ENCODE assay signal across 24 mouse cellular contexts in genomic region chr8:96738576-96738975, GRCm38 (mm10).
A peak's percentile ranks its signal among the peaks of the same experiment; 100 is the strongest.
DNase-seq lines count a peak whose midpoint lies in the region; ATAC-seq and TF ChIP-seq lines count a peak whose summit lies in the region.
"Had no signal": no experiment of that assay in that cellular context is flagged by ENCODE, and none has a peak within 500 bp of the region (broad histone marks: within the 10 kb centered on the region; RNA-seq: fewer than 3 reads in every experiment).

No protein-coding gene starts in this region.

- no peak for ATAC-seq in embryonic facial prominence, embryonic 14.5 days (ENCODE audit: low read depth)
- no peak for ATAC-seq in hindbrain, postnatal 0 days
- ATAC-seq in hindbrain, embryonic 11.5 days (ENCODE audit: low FRiP score), result no peak
- ATAC-seq in midbrain, postnatal 0 days (ENCODE audit: low FRiP score), result no peak
- no peak for ATAC-seq in midbrain, embryonic 16.5 days
- ATAC-seq: activated CD4-positive, CD25-positive, alpha-beta regulatory T cell, adult 4 months; CD4-positive, CD25-positive, alpha-beta regulatory T cell, adult 4 months; forebrain, embryonic 15.5 days; forebrain, postnatal 0 days; Patski had no signal

- no peak for TF ChIP-seq CTCF in hindbrain, postnatal 0 days (IDR thresholded peaks at IDR 0.05; ENCODE audit: low read depth)
- no peak for TF ChIP-seq CTCF in midbrain, postnatal 0 days (IDR thresholded peaks at IDR 0.05)

- no peak overlapping the region for H3K27ac ChIP-seq in embryonic facial prominence, embryonic 14.5 days (replicated peaks; ENCODE audit: low read depth, low read length)
- H3K27ac ChIP-seq in embryonic facial prominence, embryonic 10.5 days (replicated peaks), result no peak overlapping the region
- H3K27ac ChIP-seq in hindbrain, postnatal 0 days, result no peak overlapping the region
- no peak overlapping the region for H3K27ac ChIP-seq in hindbrain, embryonic 11.5 days (ENCODE audit: low read depth, low read length)
- no peak overlapping the region for H3K27ac ChIP-seq in midbrain, postnatal 0 days (ENCODE audit: low read depth, low read length)
- H3K27ac ChIP-seq in midbrain, embryonic 16.5 days (ENCODE audit: low read length), result no peak overlapping the region
- H3K27ac ChIP-seq: embryonic facial prominence, embryonic 13.5 days; forebrain, embryonic 15.5 days had no signal

- H3K36me3 ChIP-seq in embryonic facial prominence, embryonic 14.5 days (ENCODE audit: control insufficient read depth, insufficient read depth, low read length), result no peaks in the 10 kb centered on the region
- H3K36me3 ChIP-seq in embryonic facial prominence, embryonic 10.5 days (replicated peaks), result no peaks in the 10 kb centered on the region
- no peaks in the 10 kb centered on the region for H3K36me3 ChIP-seq in hindbrain, postnatal 0 days (ENCODE audit: insufficient read depth, low read length)
- no peaks in the 10 kb centered on the region for H3K36me3 ChIP-seq in hindbrain, embryonic 11.5 days (ENCODE audit: control insufficient read depth, insufficient read depth, low read length)
- no peaks in the 10 kb centered on the region for H3K36me3 ChIP-seq in midbrain, postnatal 0 days (ENCODE audit: insufficient read depth, low read length)
- H3K36me3 ChIP-seq in midbrain, embryonic 16.5 days (ENCODE audit: control insufficient read depth, insufficient read depth, low read length), result no peaks in the 10 kb centered on the region
- H3K36me3 ChIP-seq: embryonic facial prominence, embryonic 13.5 days; forebrain, embryonic 15.5 days; G1E had no signal

- no peak overlapping the region for H3K9ac ChIP-seq in embryonic facial prominence, embryonic 14.5 days (ENCODE audit: low read depth, low read length)
- no peak overlapping the region for H3K9ac ChIP-seq in hindbrain, postnatal 0 days (replicated peaks; ENCODE audit: low read length)
- H3K9ac ChIP-seq in hindbrain, embryonic 11.5 days (ENCODE audit: low read depth, low read length), result no peak overlapping the region
- no peak overlapping the region for H3K9ac ChIP-seq in midbrain, postnatal 0 days (replicated peaks; ENCODE audit: low read length, poor library complexity, severe bottlenecking)
- no peak overlapping the region for H3K9ac ChIP-seq in midbrain, embryonic 16.5 days (ENCODE audit: low read depth, low read length)
- H3K9ac ChIP-seq: embryonic facial prominence, embryonic 13.5 days; forebrain, embryonic 15.5 days; forebrain, postnatal 0 days had no signal

- no peak overlapping the region for H3K4me2 ChIP-seq in embryonic facial prominence, embryonic 14.5 days (ENCODE audit: low read depth, low read length)
- no peak overlapping the region for H3K4me2 ChIP-seq in hindbrain, postnatal 0 days (ENCODE audit: low read depth, low read length)
- no peak overlapping the region for H3K4me2 ChIP-seq in hindbrain, embryonic 11.5 days (replicated peaks; ENCODE audit: low read depth, low read length)
- H3K4me2 ChIP-seq in midbrain, postnatal 0 days (ENCODE audit: low read depth, low read length, poor library complexity, severe bottlenecking), result no peak overlapping the region
- no peak overlapping the region for H3K4me2 ChIP-seq in midbrain, embryonic 16.5 days (ENCODE audit: low read length)
- H3K4me2 ChIP-seq: embryonic facial prominence, embryonic 13.5 days; forebrain, embryonic 15.5 days had no signal

- WGBS in embryonic facial prominence, embryonic 14.5 days, result 86% methylated on average over 2 of the region's 2 CpGs
- 90% methylated on average over 2 of the region's 2 CpGs for WGBS in embryonic facial prominence, embryonic 10.5 days
- 90% methylated on average over 2 of the region's 2 CpGs for WGBS in hindbrain, postnatal 0 days
- 91% methylated on average over 2 of the region's 2 CpGs for WGBS in hindbrain, embryonic 11.5 days
- 92% methylated on average over 2 of the region's 2 CpGs for WGBS in midbrain, postnatal 0 days
- 87% methylated on average over 2 of the region's 2 CpGs for WGBS in midbrain, embryonic 16.5 days

- no peak overlapping the region for H3K4me3 ChIP-seq in embryonic facial prominence, embryonic 14.5 days (ENCODE audit: low read depth, low read length)
- no peak overlapping the region for H3K4me3 ChIP-seq in embryonic facial prominence, embryonic 10.5 days
- no peak overlapping the region for H3K4me3 ChIP-seq in hindbrain, postnatal 0 days (ENCODE audit: low read length)
- H3K4me3 ChIP-seq in hindbrain, embryonic 11.5 days (ENCODE audit: low read depth, low read length), result no peak overlapping the region
- H3K4me3 ChIP-seq in midbrain, postnatal 0 days (ENCODE audit: low read depth, low read length), result no peak overlapping the region
- no peak overlapping the region for H3K4me3 ChIP-seq in midbrain, embryonic 16.5 days (ENCODE audit: low read depth, low read length)
- H3K4me3 ChIP-seq: embryonic facial prominence, embryonic 13.5 days; forebrain, embryonic 15.5 days had no signal

- H3K27me3 ChIP-seq in embryonic facial prominence, embryonic 14.5 days (replicated peaks; ENCODE audit: control insufficient read depth, insufficient read depth, low read length), result no peaks in the 10 kb centered on the region
- no peaks in the 10 kb centered on the region for H3K27me3 ChIP-seq in embryonic facial prominence, embryonic 10.5 days (replicated peaks; ENCODE audit: low read depth, poor library complexity, severe bottlenecking)
- no peaks in the 10 kb centered on the region for H3K27me3 ChIP-seq in hindbrain, postnatal 0 days (ENCODE audit: insufficient read depth, low read length)
- H3K27me3 ChIP-seq in hindbrain, embryonic 11.5 days (ENCODE audit: control insufficient read depth, insufficient read depth, low read length), result no peaks in the 10 kb centered on the region
- no peaks in the 10 kb centered on the region for H3K27me3 ChIP-seq in midbrain, postnatal 0 days (ENCODE audit: insufficient read depth, low read length)
- no peaks in the 10 kb centered on the region for H3K27me3 ChIP-seq in midbrain, embryonic 16.5 days (ENCODE audit: control insufficient read depth, insufficient read depth, low read depth, low read length)
- H3K27me3 ChIP-seq: CH12.LX; embryonic facial prominence, embryonic 13.5 days; forebrain, embryonic 15.5 days; Patski had no signal

- peak; percentile 14 for DNase-seq in embryonic facial prominence, embryonic 14.5 days (ENCODE audit: low spot score)
- no peak for DNase-seq in embryonic facial prominence, embryonic 10.5 days (ENCODE audit: low spot score)
- DNase-seq in hindbrain, postnatal 0 days (ENCODE audit: low spot score), result peak; percentile 10
- DNase-seq in hindbrain, embryonic 11.5 days (ENCODE audit: low spot score), result no peak
- peak; percentile 8 for DNase-seq in midbrain, postnatal 0 days (ENCODE audit: low spot score)
- DNase-seq: adrenal gland, adult 8-10 months; adrenal gland, postnatal 14 days; adrenal gland, postnatal 36 days; B cell, adult 2 months; cerebellum, adult 11 months; cerebellum, adult 18-20 months; cerebellum, adult 8-10 months; cerebellum, adult 9-11 months; cerebellum, postnatal 14 days; cerebellum, postnatal 36 days; forebrain, postnatal 0 days had no signal

- no peaks in the 10 kb centered on the region for H3K4me1 ChIP-seq in embryonic facial prominence, embryonic 14.5 days (ENCODE audit: control insufficient read depth, insufficient read depth, low read length)
- H3K4me1 ChIP-seq in embryonic facial prominence, embryonic 10.5 days, result no peaks in the 10 kb centered on the region
- H3K4me1 ChIP-seq in hindbrain, postnatal 0 days (ENCODE audit: insufficient read depth, low read length), result no peaks in the 10 kb centered on the region
- no peaks in the 10 kb centered on the region for H3K4me1 ChIP-seq in hindbrain, embryonic 11.5 days (replicated peaks; ENCODE audit: control insufficient read depth, insufficient read depth, low read length)
- no peaks in the 10 kb centered on the region for H3K4me1 ChIP-seq in midbrain, postnatal 0 days (ENCODE audit: insufficient read depth, low read length)
- H3K4me1 ChIP-seq in midbrain, embryonic 16.5 days (ENCODE audit: control insufficient read depth, insufficient read depth, low read length), result no peaks in the 10 kb centered on the region
- H3K4me1 ChIP-seq: embryonic facial prominence, embryonic 13.5 days; forebrain, embryonic 15.5 days had no signal

- H3K9me3 ChIP-seq in embryonic facial prominence, embryonic 14.5 days (ENCODE audit: control insufficient read depth, low read length), result no peaks in the 10 kb centered on the region
- no peaks in the 10 kb centered on the region for H3K9me3 ChIP-seq in embryonic facial prominence, embryonic 10.5 days
- no peaks in the 10 kb centered on the region for H3K9me3 ChIP-seq in hindbrain, postnatal 0 days (ENCODE audit: low read length)
- H3K9me3 ChIP-seq in hindbrain, embryonic 11.5 days (ENCODE audit: control insufficient read depth, low read length), result no peaks in the 10 kb centered on the region
- no peaks in the 10 kb centered on the region for H3K9me3 ChIP-seq in midbrain, postnatal 0 days (ENCODE audit: low read length)
- H3K9me3 ChIP-seq in midbrain, embryonic 16.5 days (replicated peaks; ENCODE audit: control insufficient read depth, low read length, poor library complexity, severe bottlenecking), result no peaks in the 10 kb centered on the region
- H3K9me3 ChIP-seq: embryonic facial prominence, embryonic 13.5 days; forebrain, embryonic 15.5 days; G1E had no signal

Comparison
In these comparisons a context has a peak if more than half of its experiments do, and no peak if none do; other contexts are left out.
1. DNase-seq: peak in embryonic facial prominence, embryonic 14.5 days (single experiment), hindbrain, postnatal 0 days (single experiment) and midbrain, postnatal 0 days (single experiment); none in embryonic facial prominence, embryonic 10.5 days (single experiment) and hindbrain, embryonic 11.5 days (single experiment).